Mouse (Mus musculus) CH12.LX (cell line): ENCODE results near the gene Slfn14. TPM values are rescaled to one million over a fixed set of nuclear protein-coding genes. Genes with fewer than 3 reads are reported as not detected.
A peak's percentile ranks its signal among the peaks of the same experiment; 100 is the strongest.
"Not testable (repeated sequence)": the region's sequence is repeated elsewhere in the genome, so short reads cannot be mapped to it uniquely, and the experiment has no call there.

Source experiments
- DNase-seq: peaks from one replicate; pipeline ENCODE4 v3.0.0-alpha.2; 2013; ENCODE audit errors: extremely low read depth
- H3K27ac ChIP-seq: 2 replicates; pipeline ENCODE4 v1.5.1; 2012; ENCODE audit warnings: low read depth, mild to moderate bottlenecking, control low read depth, moderate library complexity; ENCODE audit not compliant: insufficient read depth
- H3K27me3 ChIP-seq: replicated peaks from 2 replicates; pipeline ENCODE3; 2012; ENCODE audit warnings: inconsistent platforms
- H3K36me3 ChIP-seq, 2 experiments: replicated peaks in 1 of 2; 2 replicates each; pipeline versions ENCODE3 to v1.6.1; 2012; ENCODE audit warnings: inconsistent platforms in 1 of 2, low read length in 1 of 2, mild to moderate bottlenecking in 1 of 2, mixed read lengths in 1 of 2, moderate library complexity in 1 of 2; ENCODE audit not compliant: control insufficient read depth in 1 of 2, insufficient read depth in 1 of 2
- H3K4me1 ChIP-seq, 2 experiments: 2 replicates each; pipeline ENCODE4 v1.6.1; 2012; ENCODE audit warnings: inconsistent platforms in 1 of 2, moderate library complexity in 1 of 2; ENCODE audit not compliant: insufficient read depth in 2 of 2, control insufficient read depth in 1 of 2
- H3K4me2 ChIP-seq: 2 replicates; pipeline ENCODE4 v1.6.1; 2012; ENCODE audit warnings: low read depth, mild to moderate bottlenecking, control low read depth; ENCODE audit not compliant: poor library complexity, insufficient read depth, severe bottlenecking
- H3K4me3 ChIP-seq, 3 experiments: fragments of 150-350 bp in 1 of 3; sonication (generic) in 1 of 3; replicated peaks in 1 of 3; 2 replicates each; pipeline versions ENCODE3 to v1.5.1; 2011 to 2012; ENCODE audit warnings: low read depth in 2 of 3, low read length in 2 of 3, mild to moderate bottlenecking in 2 of 3, moderate library complexity in 2 of 3, control low read depth in 1 of 3, improper control_type of control experiment in 1 of 3, inconsistent platforms in 1 of 3, mixed read lengths in 1 of 3; ENCODE audit not compliant: poor library complexity in 1 of 3
- H3K79me2 ChIP-seq: replicated peaks from 2 replicates; pipeline ENCODE4 v1.6.1; 2012; ENCODE audit warnings: mild to moderate bottlenecking, moderate library complexity; ENCODE audit not compliant: control insufficient read depth, poor library complexity, insufficient read depth, severe bottlenecking; ENCODE audit errors: extremely low read depth
- H3K9ac ChIP-seq: 2 replicates; pipeline ENCODE4 v1.6.1; 2012; ENCODE audit warnings: low read depth, mild to moderate bottlenecking, control low read depth, moderate library complexity; ENCODE audit not compliant: insufficient read depth
- H3K9me3 ChIP-seq: replicated peaks from 2 replicates; pipeline ENCODE3; 2012; ENCODE audit warnings: low read length, inconsistent platforms, mixed read lengths
- BHLHE40 ChIP-seq: IDR thresholded peaks from 2 replicates; pipeline ENCODE4 v1.6.1; 2011; ENCODE audit warnings: mild to moderate bottlenecking, low read depth, low read length, improper control_type of control experiment
- CHD1 ChIP-seq: IDR thresholded peaks from 2 replicates; pipeline ENCODE4 v1.6.1; 2012; ENCODE audit warnings: low read depth, low read length, improper control_type of control experiment, inconsistent platforms
- CHD2 ChIP-seq: IDR thresholded peaks from 2 replicates; pipeline ENCODE4 v1.6.1; 2011; ENCODE audit warnings: low read length, improper control_type of control experiment
- CTCF ChIP-seq, 2 experiments: IDR thresholded peaks in 1 of 2; conservative IDR thresholded peaks in 1 of 2; 2 replicates each; pipeline ENCODE4 v1.5.1; 2011 to 2012; ENCODE audit warnings: low read depth in 2 of 2, low read length in 2 of 2, improper control_type of control experiment in 1 of 2, inconsistent platforms in 1 of 2, mild to moderate bottlenecking in 1 of 2, moderate library complexity in 1 of 2
- ELF1 ChIP-seq: IDR thresholded peaks from 2 replicates; pipeline ENCODE4 v1.6.1; 2014; ENCODE audit warnings: low read depth, mild to moderate bottlenecking, inconsistent platforms, low read length, improper control_type of control experiment
- ETS1 ChIP-seq: conservative IDR thresholded peaks from 2 replicates; pipeline ENCODE4 v1.6.1; 2012; ENCODE audit warnings: low read depth, mild to moderate bottlenecking, inconsistent platforms, low read length, improper control_type of control experiment, moderate library complexity
- GABPA ChIP-seq: IDR thresholded peaks from 2 replicates; pipeline ENCODE4 v1.6.1; 2012; ENCODE audit warnings: low read depth, low read length, improper control_type of control experiment, inconsistent platforms; ENCODE audit not compliant: insufficient replicate concordance
- HCFC1 ChIP-seq: IDR thresholded peaks from 2 replicates; pipeline ENCODE4 v1.6.1; 2012; ENCODE audit warnings: low read depth, mild to moderate bottlenecking, inconsistent platforms, low read length, improper control_type of control experiment
- JUND ChIP-seq: conservative IDR thresholded peaks from 2 replicates; pipeline ENCODE4 v1.6.1; 2011; ENCODE audit warnings: low read depth, low read length, improper control_type of control experiment
- MAFK ChIP-seq: IDR thresholded peaks from 2 replicates; pipeline ENCODE4 v1.6.1; 2011; ENCODE audit warnings: low read length, improper control_type of control experiment; ENCODE audit not compliant: insufficient replicate concordance
- MAZ ChIP-seq: IDR thresholded peaks from 2 replicates; pipeline ENCODE4 v1.6.1; 2012; ENCODE audit warnings: low read depth, mild to moderate bottlenecking, inconsistent platforms, low read length, improper control_type of control experiment, moderate library complexity
- MEF2A ChIP-seq: IDR thresholded peaks from 2 replicates; pipeline ENCODE4 v1.6.1; 2014; ENCODE audit warnings: low read depth, mild to moderate bottlenecking, inconsistent platforms, low read length, improper control_type of control experiment, borderline replicate concordance
- PAX5 ChIP-seq: IDR thresholded peaks from 2 replicates; pipeline ENCODE4 v1.6.1; 2012; ENCODE audit warnings: low read length, inconsistent platforms, mixed read lengths
- POLR2A ChIP-seq: IDR thresholded peaks from 2 replicates; pipeline ENCODE4 v1.6.1; 2011; ENCODE audit warnings: low read depth, mild to moderate bottlenecking, improper control_type of control experiment, low read length
- POLR2AphosphoS2 ChIP-seq: IDR thresholded peaks from 2 replicates; pipeline ENCODE4 v1.6.1; 2011; ENCODE audit warnings: low read depth, low read length, improper control_type of control experiment
- SMC3 ChIP-seq: IDR thresholded peaks from 2 replicates; pipeline ENCODE4 v1.6.1; 2011; ENCODE audit warnings: low read depth, low read length, improper control_type of control experiment
- TBP ChIP-seq: conservative IDR thresholded peaks from 2 replicates; pipeline ENCODE4 v1.6.1; 2011; ENCODE audit warnings: low read depth, low read length, improper control_type of control experiment
- USF2 ChIP-seq: conservative IDR thresholded peaks from 2 replicates; pipeline ENCODE4 v1.6.1; 2011; ENCODE audit warnings: low read depth, low read length, improper control_type of control experiment
- ZC3H11A ChIP-seq: IDR thresholded peaks from 2 replicates; pipeline ENCODE4 v1.6.1; 2012; ENCODE audit warnings: low read depth, mild to moderate bottlenecking, inconsistent platforms, low read length, improper control_type of control experiment
- ZKSCAN1 ChIP-seq: IDR thresholded peaks from 2 replicates; pipeline ENCODE4 v1.6.1; 2012; ENCODE audit warnings: low read depth, inconsistent platforms, low read length, improper control_type of control experiment, borderline replicate concordance
- ZMIZ1 ChIP-seq: IDR thresholded peaks from 2 replicates; pipeline ENCODE4 v1.6.1; 2012; ENCODE audit warnings: low read depth, mild to moderate bottlenecking, inconsistent platforms, low read length, improper control_type of control experiment
- dilution Hi-C: fragments of 300-500 bp; cut with MboI; formaldehyde crosslinking; loops from 2 replicates; pipeline ENCODE4 v1.14.3; 2020; ENCODE audit warnings: low sequenced_read_pairs; ENCODE audit not compliant: extremely low pct_unique_long_range_greater_than_20kb, extremely low pct_ligation_motif_present
- in situ Hi-C: fragments of 300-500 bp; cut with MboI; formaldehyde crosslinking; loops from 3 replicates; pipeline ENCODE4 v1.14.3; 2019; ENCODE audit warnings: low sequenced_read_pairs, low pct_ligation_motif_present, low pct_unique_long_range_greater_than_20kb, mixed read lengths
- polyA plus RNA-seq: library from polyadenylated mRNA; unstranded; fragments of >175 nt; gene quantifications from 2 replicates; pipeline ENCODE4 v1.2.1, GENCODE M21; 2012; ENCODE audit warnings: low read depth; ENCODE audit not compliant: insufficient read length
- total RNA-seq, 2 experiments: library from RNA; depleted of rRNA; stranded (reverse); fragments of 300-350 nt in 1 of 2; fragments of >200 nt in 1 of 2; gene quantifications; 2 replicates each; pipeline ENCODE4 v1.2.3; 2012 to 2014

Slfn14 gene
- total and polyA plus RNA-seq, 3 experiments = not detected

GRCm38 (mm10) chr11:83326692-83327091 lies 40.2 kb upstream of the Slfn14 start:
- in situ Hi-C loops = loop anchor here (5.0 kb wide), 1 partner anchor 101 kb away; the partner anchor contains the start of gene Gas2l2
- TF ChIP-seq CTCF (conservative IDR thresholded peaks at IDR 0.05 in 1 of 2, IDR thresholded peaks at IDR 0.05 in 1 of 2; ENCODE audit: low read depth in 2 of 2, low read length in 2 of 2) = peak in 1 of 2 experiments; percentile 56; a peak in 2 of 4 replicates
- H3K36me3 ChIP-seq = peaks cover 55 to 85% of the 10 kb centered on the region in 2 experiments
- H3K9ac ChIP-seq, H3K4me3 ChIP-seq, H3K4me2 ChIP-seq, H3K27me3 ChIP-seq, DNase-seq, H3K79me2 ChIP-seq, dilution Hi-C loops, H3K9me3 ChIP-seq, H3K27ac ChIP-seq: not testable (repeated sequence)
- H3K4me1 ChIP-seq = peaks cover 0 to 16% of the 10 kb centered on the region in 2 experiments; a peak in 2 of 4 replicates

- Histone ChIP-seq H3K9me3 (no peaks in the 10 kb centered on the region), H3K27ac (no peak overlapping the region), H3K9ac (no peak overlapping the region), H3K4me1 (peaks cover 0 to 10% of the 10 kb centered on the region in 2 experiments; a peak in 2 of 4 replicates), H3K4me3 (no peak overlapping the region), H3K27me3 (no peaks in the 10 kb centered on the region), H3K36me3 (peaks cover 44 to 85% of the 10 kb centered on the region in 2 experiments), H3K79me2 (peaks cover 13% of the 10 kb centered on the region)
- no peak for DNase-seq
- dilution Hi-C loops = no loop called here
- TF ChIP-seq MAZ (no peak), CHD2 (no peak), POLR2AphosphoS2 (no peak), PAX5 (no peak), TBP (no peak), GABPA (no peak), POLR2A (no peak), ETS1 (no peak), HCFC1 (no peak)
- TF ChIP-seq, all 38 proteins: peak for 0
- in situ Hi-C loops = no loop called here
- H3K4me2 ChIP-seq = no peak overlapping the region; the same call in 1 of the 2 replicates
These were observed 32.5 kb upstream of the Slfn14 start for GRCm38 (mm10) chr11:83319048-83319447.

GRCm38 (mm10) chr11:83312471-83312870 lies 25.9 kb upstream of the Slfn14 start:
- Histone ChIP-seq H3K4me2 (no peak overlapping the region), H3K36me3 (peaks cover 39 to 81% of the 10 kb centered on the region in 2 experiments), H3K79me2 (peaks cover 50% of the 10 kb centered on the region), H3K27me3 (no peaks in the 10 kb centered on the region), H3K9me3 (no peaks in the 10 kb centered on the region)
- DNase-seq = no peak
- dilution Hi-C loops = no loop called here
- TF ChIP-seq ZMIZ1 = no peak
- TF ChIP-seq CHD1 = no peak
- no peak for TF ChIP-seq MAFK
- no peak for TF ChIP-seq MEF2A
- TF ChIP-seq BHLHE40 = no peak
- no peak for TF ChIP-seq USF2
- no peak for TF ChIP-seq ELF1
- TF ChIP-seq SMC3 = no peak
- TF ChIP-seq POLR2A = no peak
- no peak for TF ChIP-seq ZKSCAN1
- no peak for TF ChIP-seq ZC3H11A
- TF ChIP-seq CHD2 = no peak
- TF ChIP-seq POLR2AphosphoS2 = no peak
- no peak for TF ChIP-seq JUND
- TF ChIP-seq, all 38 proteins: peak for 0
- H3K9ac ChIP-seq = no peak overlapping the region
- in situ Hi-C loops = no loop called here
- no peak overlapping the region for H3K27ac ChIP-seq
- H3K4me1 ChIP-seq = peaks cover 0 to 26% of the 10 kb centered on the region in 2 experiments; a peak in 2 of 4 replicates
- no peak overlapping the region for H3K4me3 ChIP-seq
